Mouse (Mus musculus) hindbrain, postnatal 0 days (tissue): ENCODE results near the gene Med16. TPM values are rescaled to one million over a fixed set of nuclear protein-coding genes. Genes with fewer than 3 reads are reported as not detected.

Experiments used
- ATAC-seq: fragments of 200-750 bp; cut with Nextera tagmentation; 2 replicates; pipeline ENCODE4 v1.8.0; 2017; ENCODE audit warnings: mild to moderate bottlenecking, moderate TSS enrichment, moderate library complexity
- DNase-seq: peaks from one replicate; pipeline ENCODE4 v3.0.0-alpha.2; 2015; ENCODE audit warnings: low spot score
- H3K27ac ChIP-seq: fragments of 300-500 bp; sonication (generic); 2 replicates; pipeline ENCODE4 v1.5.1; 2014; ENCODE audit warnings: mild to moderate bottlenecking
- H3K27me3 ChIP-seq: fragments of 300-500 bp; sonication (generic); 2 replicates; pipeline ENCODE4 v1.6.1; 2014; ENCODE audit warnings: low read length, mixed read lengths; ENCODE audit not compliant: insufficient read depth
- H3K36me3 ChIP-seq: fragments of 300-500 bp; sonication (generic); 2 replicates; pipeline ENCODE4 v1.6.1; 2014; ENCODE audit warnings: low read length, mixed read lengths; ENCODE audit not compliant: insufficient read depth
- H3K4me1 ChIP-seq: fragments of 300-500 bp; sonication (generic); 2 replicates; pipeline ENCODE4 v1.6.1; 2014; ENCODE audit warnings: antibody characterized with exemption, low read length, mixed read lengths; ENCODE audit not compliant: insufficient read depth
- H3K4me2 ChIP-seq: fragments of 300-500 bp; sonication (generic); 2 replicates; pipeline ENCODE4 v1.6.1; 2014; ENCODE audit warnings: low read depth, mild to moderate bottlenecking, low read length, moderate library complexity, mixed read lengths
- H3K4me3 ChIP-seq: fragments of 300-500 bp; sonication (generic); 2 replicates; pipeline ENCODE4 v1.5.1; 2014; ENCODE audit warnings: low read length
- H3K9ac ChIP-seq: fragments of 300-500 bp; sonication (generic); replicated peaks from 2 replicates; pipeline ENCODE4 v1.6.1; 2014; ENCODE audit warnings: mild to moderate bottlenecking, low read length, moderate library complexity, mixed read lengths
- H3K9me3 ChIP-seq: fragments of 300-500 bp; sonication (generic); 2 replicates; pipeline ENCODE4 v1.6.1; 2016; ENCODE audit warnings: low read length, mixed read lengths
- CTCF ChIP-seq: IDR thresholded peaks from 2 replicates; pipeline ENCODE4 v1.5.1; 2016; ENCODE audit warnings: antibody characterized with exemption, control low read depth, low read depth
- WGBS: fragments of 180-500 bp; shearing (Covaris S2); extraction: QIAGEN DNeasy Blood & Tissue Kit; methylation state at CpG from one replicate; pipeline ENCODE4 v1.1.7; 2014; 5-methylcytosine and 5-hydroxymethylcytosine counted together
- polyA plus RNA-seq: library from polyadenylated mRNA; unstranded; fragments of >200 nt; fragmentation: Nextera tagmentation; extraction: Ambion mirVana; gene quantifications from 2 replicates; pipeline ENCODE4 v1.2.1, GENCODE M21; 2015
- total RNA-seq: library from RNA; depleted of rRNA; stranded (reverse); fragments of >200 nt; gene quantifications from 2 replicates; pipeline ENCODE4 v1.2.3, GENCODE M21; 2014

Gene Med16
- total and polyA plus RNA-seq, 2 experiments from 2014 or later, result 48.4 to 82.2 TPM

DNA sequence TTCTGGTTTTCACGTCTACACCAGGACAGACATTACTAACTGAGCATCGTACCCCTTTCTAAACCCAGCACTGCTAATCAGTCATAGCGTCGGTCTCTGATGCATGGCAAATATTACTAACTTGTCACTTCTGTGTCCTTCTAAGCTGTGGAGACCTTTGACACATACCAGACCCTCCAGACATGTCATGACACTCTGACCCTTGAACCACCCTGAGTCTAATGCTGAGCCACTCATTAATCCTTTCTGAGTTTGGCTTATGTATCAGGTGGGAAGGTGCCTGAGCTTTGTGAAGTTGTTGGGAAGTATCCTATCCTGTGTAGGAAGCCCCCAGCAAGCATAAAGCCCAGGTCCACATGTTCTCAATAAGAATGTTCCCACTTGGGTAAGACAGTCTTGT, 41.1 kb upstream of the Med16 start:
- Histone ChIP-seq H3K4me1 (no peaks in the 10 kb centered on the region), H3K4me2 (no peak overlapping the region), H3K9me3 (no peaks in the 10 kb centered on the region), H3K27me3 (no peaks in the 10 kb centered on the region), H3K36me3 (peaks cover 19% of the 10 kb centered on the region), H3K4me3 (no peak overlapping the region), H3K9ac (no peak overlapping the region), H3K27ac (no peak overlapping the region)
- no peak for TF ChIP-seq CTCF
- 92% methylated on average over 4 of the region's 4 CpGs for WGBS
- no peak for ATAC-seq
- no peak for DNase-seq

DNA sequence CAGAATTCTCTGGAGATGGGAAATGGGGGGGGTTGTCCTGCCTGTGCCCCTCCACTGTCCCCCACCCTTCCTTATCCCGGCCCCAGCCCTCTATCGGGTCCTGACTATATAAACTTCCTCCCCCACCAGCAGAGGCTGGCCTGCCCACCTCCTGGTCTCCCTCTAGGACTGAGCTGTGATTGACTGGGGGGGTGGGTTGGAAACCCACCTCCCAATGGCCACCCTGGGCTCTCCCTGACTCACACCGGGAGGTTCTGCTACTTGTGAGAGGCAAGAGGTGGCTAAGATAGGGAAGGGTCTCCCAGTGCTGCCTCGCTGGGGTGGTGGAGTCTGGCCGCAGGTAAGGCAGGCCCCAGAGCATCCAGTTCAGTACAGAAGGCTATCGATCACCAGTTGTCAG, 38.8 kb upstream of the Med16 start:
- H3K4me1 ChIP-seq, result no peaks in the 10 kb centered on the region
- H3K4me3 ChIP-seq, result no peak overlapping the region
- H3K9ac ChIP-seq, result no peak overlapping the region
- 85% methylated on average over 6 of the region's 6 CpGs for WGBS
- no peaks in the 10 kb centered on the region for H3K9me3 ChIP-seq
- H3K27ac ChIP-seq, result no peak overlapping the region
- no peaks in the 10 kb centered on the region for H3K27me3 ChIP-seq
- H3K36me3 ChIP-seq, result peaks cover 11% of the 10 kb centered on the region; the same call in 1 of the 2 replicates
- TF ChIP-seq CTCF, result no peak
- ATAC-seq (no peak), DNase-seq (no peak)
- no peak overlapping the region for H3K4me2 ChIP-seq

DNA sequence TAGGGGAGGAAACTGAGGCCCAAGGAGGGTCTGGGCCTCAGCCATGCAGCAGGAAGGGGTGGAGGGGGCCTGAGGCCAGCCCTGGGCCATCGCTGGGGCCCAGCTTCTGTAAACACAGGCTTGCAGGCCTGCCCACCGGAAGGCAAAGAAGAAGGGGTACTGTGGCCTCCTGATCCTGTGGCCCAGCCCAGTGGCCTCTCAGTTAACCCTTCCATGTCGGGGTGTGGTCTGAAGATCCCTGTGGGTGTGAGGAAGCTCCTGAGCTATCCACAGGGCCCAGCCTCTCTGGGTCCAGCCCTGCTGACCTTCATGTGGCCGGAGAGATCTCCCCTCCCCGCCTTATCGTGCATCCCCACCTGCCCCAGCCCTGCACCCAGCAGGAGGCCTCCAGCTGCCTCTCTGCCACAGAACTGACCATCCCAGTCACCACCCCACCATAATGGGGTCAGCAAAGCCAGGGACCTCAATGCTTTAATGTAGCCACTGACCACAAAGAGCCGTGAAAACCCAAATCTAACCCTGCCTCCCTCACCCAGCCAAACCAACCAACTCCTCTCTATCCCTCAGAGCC, 38.1 kb upstream of the Med16 start:
- Histone ChIP-seq H3K27me3 (no peaks in the 10 kb centered on the region), H3K36me3 (peaks cover 11% of the 10 kb centered on the region; the same call in 1 of the 2 replicates), H3K4me2 (no peak overlapping the region), H3K4me3 (no peak overlapping the region), H3K4me1 (no peaks in the 10 kb centered on the region), H3K9me3 (no peaks in the 10 kb centered on the region), H3K27ac (no peak overlapping the region), H3K9ac (no peak overlapping the region)
- ATAC-seq (no peak), DNase-seq (no peak)
- WGBS, result 29% methylated on average over 7 of the region's 7 CpGs
- TF ChIP-seq CTCF, result no peak

DNA sequence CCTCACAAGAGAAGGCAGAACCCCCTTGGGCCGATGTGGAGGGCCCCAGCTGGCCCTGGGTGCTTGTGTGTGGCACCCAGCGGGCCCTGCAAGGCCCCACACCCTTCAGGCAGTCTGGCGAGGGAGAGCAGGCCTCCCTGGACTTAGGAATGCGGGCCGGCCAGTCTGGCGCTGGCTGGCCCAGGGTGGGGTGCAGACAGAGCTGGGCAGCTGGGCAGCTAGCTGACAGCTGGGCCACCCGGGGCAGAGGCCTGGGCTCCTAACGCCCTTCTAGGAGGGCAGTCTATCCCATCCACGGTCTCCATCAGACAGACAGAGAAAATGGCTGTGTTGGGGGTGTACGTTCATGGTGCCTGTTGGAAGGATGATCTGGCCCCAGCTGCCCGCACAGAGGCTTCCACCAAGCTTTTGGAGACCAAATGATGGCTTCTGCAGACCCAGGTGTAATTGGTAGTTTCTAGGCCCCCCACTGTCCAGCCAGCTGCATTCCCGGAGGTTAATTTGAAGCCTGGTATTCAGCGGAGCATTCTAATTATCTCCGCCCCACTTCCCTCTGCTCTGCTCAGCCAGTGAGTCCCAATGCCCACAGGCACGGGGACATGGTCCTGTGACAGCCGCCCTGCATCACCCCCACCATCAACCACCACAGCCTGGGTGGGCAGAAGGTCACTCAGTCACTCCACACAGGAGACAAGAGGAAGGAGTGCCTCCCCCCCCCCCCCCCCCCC, 36.9 kb upstream of the Med16 start:
- Histone ChIP-seq H3K4me1 (no peaks in the 10 kb centered on the region), H3K9ac (no peak overlapping the region), H3K4me3 (no peak overlapping the region), H3K27me3 (no peaks in the 10 kb centered on the region), H3K27ac (no peak overlapping the region), H3K36me3 (0 out of 2 replicates have a peak, but pooled peaks cover 5% of the 10 kb centered on the region), H3K4me2 (no peak overlapping the region), H3K9me3 (no peaks in the 10 kb centered on the region)
- ATAC-seq (0 out of 2 replicates have a peak, but pooled peaks have one; percentile 27), DNase-seq (peak; percentile 39)
- TF ChIP-seq CTCF, result no peak
- 26% methylated on average over 16 of the region's 16 CpGs for WGBS

DNA sequence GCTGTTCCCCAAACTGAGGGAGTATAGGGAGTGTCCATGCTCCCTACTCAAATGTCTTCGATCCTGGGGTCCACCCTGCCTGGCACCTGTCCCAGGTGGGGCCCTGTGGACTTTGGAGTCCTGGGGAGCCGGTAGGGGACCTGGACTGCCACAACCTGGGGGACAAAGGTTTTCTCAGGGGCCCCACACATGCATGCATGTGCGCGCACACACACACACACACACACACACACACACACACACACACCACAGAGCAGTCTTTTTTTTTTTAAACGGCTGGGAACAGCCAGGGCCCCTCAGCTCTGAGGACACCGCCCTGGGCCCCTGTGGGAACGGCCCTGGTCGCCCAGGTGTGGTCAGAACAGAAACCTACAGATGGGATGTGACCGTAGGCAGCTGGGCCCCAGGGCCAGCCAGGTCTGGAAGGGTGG, 34.8 kb upstream of the Med16 start:
- ATAC-seq, result no peak
- WGBS, result 74% methylated on average over 9 of the region's 9 CpGs
- Histone ChIP-seq H3K36me3 (no peaks in the 10 kb centered on the region), H3K4me2 (no peak overlapping the region), H3K27ac (no peak overlapping the region), H3K9ac (no peak overlapping the region), H3K27me3 (no peaks in the 10 kb centered on the region), H3K9me3 (no peaks in the 10 kb centered on the region), H3K4me3 (no peak overlapping the region), H3K4me1 (no peaks in the 10 kb centered on the region)
- no peak for TF ChIP-seq CTCF
- DNase-seq, result no peak

DNA sequence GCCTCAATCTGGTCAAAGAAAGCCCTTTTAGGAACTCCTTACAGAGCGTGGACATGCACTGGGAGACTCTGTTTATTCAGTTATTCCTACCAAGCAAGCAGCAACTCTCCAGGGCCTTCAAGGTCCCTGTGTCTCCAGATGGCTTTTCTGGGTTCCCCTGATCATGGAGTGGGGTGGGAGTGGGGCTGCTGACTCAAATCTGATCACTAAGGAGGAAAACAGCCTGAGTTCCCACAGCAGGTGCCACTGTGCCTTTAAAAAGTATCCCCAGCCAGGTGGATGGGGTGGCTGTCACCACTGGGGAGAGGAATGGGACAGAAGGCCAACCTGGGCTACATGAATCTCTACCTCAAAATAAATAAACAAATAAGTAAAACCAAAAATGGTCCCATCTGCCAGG, 34.3 kb upstream of the Med16 start:
- Histone ChIP-seq H3K27ac (no peak overlapping the region), H3K4me2 (no peak overlapping the region), H3K9me3 (no peaks in the 10 kb centered on the region), H3K27me3 (no peaks in the 10 kb centered on the region), H3K4me1 (no peaks in the 10 kb centered on the region), H3K4me3 (no peak overlapping the region), H3K36me3 (no peaks in the 10 kb centered on the region), H3K9ac (no peak overlapping the region)
- 93% methylated on average over 1 of the region's 1 CpGs for WGBS
- TF ChIP-seq CTCF, result no peak
- ATAC-seq, result no peak
- DNase-seq, result no peak

DNA sequence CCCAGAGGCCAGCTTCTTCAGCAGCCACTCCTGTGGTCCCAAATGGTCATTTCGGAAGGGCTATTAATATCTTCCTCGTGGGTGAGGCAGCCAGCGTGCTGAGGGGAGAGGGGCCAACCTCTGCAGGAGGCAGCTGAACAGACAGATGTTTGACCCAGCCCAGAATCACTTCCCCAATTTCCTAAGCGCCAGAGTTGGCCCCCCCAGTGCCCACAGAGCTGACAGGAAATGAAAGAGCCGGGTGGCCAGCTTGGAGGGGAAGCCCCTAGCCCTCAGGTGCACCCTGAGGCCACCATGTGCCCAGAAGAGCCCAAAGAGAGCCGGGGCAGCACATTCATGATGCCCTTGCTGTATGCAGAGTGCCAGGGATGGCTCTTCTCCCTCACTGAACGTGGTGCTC, 32.0 kb upstream of the Med16 start:
- 72% methylated on average over 7 of the region's 7 CpGs for WGBS
- no peak for DNase-seq
- no peak for TF ChIP-seq CTCF
- H3K4me1 ChIP-seq, result peaks cover 4% of the 10 kb centered on the region
- H3K9me3 ChIP-seq, result no peaks in the 10 kb centered on the region
- H3K27me3 ChIP-seq, result no peaks in the 10 kb centered on the region
- H3K4me3 ChIP-seq, result no peak overlapping the region
- H3K4me2 ChIP-seq, result no peak overlapping the region
- H3K36me3 ChIP-seq, result no peaks in the 10 kb centered on the region
- no peak overlapping the region for H3K9ac ChIP-seq
- no peak for ATAC-seq
- H3K27ac ChIP-seq, result no peak overlapping the region
